Mouse (Mus musculus): ENCODE results near the gene Ltbp1. TPM values are rescaled to one million over a fixed set of nuclear protein-coding genes. Genes with fewer than 3 reads are reported as not detected.

The Ltbp1 gene
- polyA plus RNA-seq, 1 experiment from 2014 or later = 1.4 TPM

- H3K9me3 ChIP-seq = no peaks in the 10 kb centered on the region
- WGBS = 36% methylated on average over 24 of the region's 24 CpGs
- H3K9ac ChIP-seq = no peak overlapping the region
- no peak overlapping the region for H3K27ac ChIP-seq
- H3K4me1 ChIP-seq = peaks cover 10% of the 10 kb centered on the region
- peak overlapping the region; percentile 43 for H3K4me2 ChIP-seq
- peak overlapping the region; percentile 19; the same call in 1 of the 2 replicates for H3K4me3 ChIP-seq
- no peaks in the 10 kb centered on the region for H3K27me3 ChIP-seq (replicated peaks)
- H3K36me3 ChIP-seq (replicated peaks) = no peaks in the 10 kb centered on the region
- peak; percentile 76 for ATAC-seq (replicated peaks)
Measured at GRCm38 (mm10) chr17:75177920-75178867, 172.8 kb downstream of the Ltbp1 start.

GRCm38 (mm10) chr17:75179001-75179400 lies 173.6 kb downstream of the Ltbp1 start:
- Histone ChIP-seq H3K27ac (no peak overlapping the region), H3K36me3 (replicated peaks) (no peaks in the 10 kb centered on the region), H3K4me1 (peaks cover 10% of the 10 kb centered on the region), H3K27me3 (replicated peaks) (no peaks in the 10 kb centered on the region), H3K9me3 (no peaks in the 10 kb centered on the region), H3K9ac (no peak overlapping the region), H3K4me3 (no peak overlapping the region), H3K4me2 (peak overlapping the region; percentile 43)
- no peak for ATAC-seq (replicated peaks)
- WGBS = 44% methylated on average over 8 of the region's 8 CpGs

GRCm38 (mm10) chr17:75180301-75180700 lies 174.9 kb downstream of the Ltbp1 start:
- H3K36me3 ChIP-seq (replicated peaks) = no peaks in the 10 kb centered on the region
- no peak overlapping the region for H3K9ac ChIP-seq
- peaks cover 10% of the 10 kb centered on the region for H3K4me1 ChIP-seq
- no peak overlapping the region for H3K4me3 ChIP-seq
- no peak for ATAC-seq (replicated peaks)
- 77% methylated on average over 4 of the region's 4 CpGs for WGBS
- H3K4me2 ChIP-seq = no peak overlapping the region
- no peaks in the 10 kb centered on the region for H3K9me3 ChIP-seq
- H3K27ac ChIP-seq = no peak overlapping the region
- no peaks in the 10 kb centered on the region for H3K27me3 ChIP-seq (replicated peaks)

GRCm38 (mm10) chr17:75180956-75181588 lies 175.7 kb downstream of the Ltbp1 start:
- H3K27ac ChIP-seq = no peak overlapping the region
- no peaks in the 10 kb centered on the region for H3K36me3 ChIP-seq (replicated peaks)
- H3K4me1 ChIP-seq = peaks cover 10% of the 10 kb centered on the region
- no peak overlapping the region for H3K9ac ChIP-seq
- no peak for ATAC-seq (replicated peaks)
- WGBS = 65% methylated on average over 12 of the region's 12 CpGs
- H3K27me3 ChIP-seq (replicated peaks) = no peaks in the 10 kb centered on the region
- no peak overlapping the region for H3K4me2 ChIP-seq
- H3K9me3 ChIP-seq = no peaks in the 10 kb centered on the region
- no peak overlapping the region for H3K4me3 ChIP-seq

GRCm38 (mm10) chr17:75182319-75183001 lies 177.1 kb downstream of the Ltbp1 start:
- Histone ChIP-seq H3K27me3 (replicated peaks) (no peaks in the 10 kb centered on the region), H3K4me3 (no peak overlapping the region), H3K9me3 (no peaks in the 10 kb centered on the region), H3K4me1 (peaks cover 10% of the 10 kb centered on the region), H3K9ac (no peak overlapping the region), H3K27ac (no peak overlapping the region), H3K4me2 (no peak overlapping the region), H3K36me3 (replicated peaks) (no peaks in the 10 kb centered on the region)
- 80% methylated on average over 14 of the region's 14 CpGs for WGBS
- ATAC-seq (replicated peaks) = no peak

GRCm38 (mm10) chr17:75186732-75187509 lies 181.6 kb downstream of the Ltbp1 start:
- no peaks in the 10 kb centered on the region for H3K4me1 ChIP-seq
- no peak overlapping the region for H3K9ac ChIP-seq
- H3K4me3 ChIP-seq = no peak overlapping the region
- H3K27ac ChIP-seq = no peak overlapping the region
- H3K27me3 ChIP-seq (replicated peaks) = no peaks in the 10 kb centered on the region
- no peak for ATAC-seq (replicated peaks)
- H3K4me2 ChIP-seq = no peak overlapping the region
- no peaks in the 10 kb centered on the region for H3K36me3 ChIP-seq (replicated peaks)
- no peaks in the 10 kb centered on the region for H3K9me3 ChIP-seq
- 85% methylated on average over 8 of the region's 8 CpGs for WGBS

GRCm38 (mm10) chr17:75196952-75197351 lies 191.6 kb downstream of the Ltbp1 start:
- no peak overlapping the region for H3K4me2 ChIP-seq
- H3K4me3 ChIP-seq = no peak overlapping the region
- H3K9me3 ChIP-seq = no peaks in the 10 kb centered on the region
- H3K9ac ChIP-seq = no peak overlapping the region
- H3K27me3 ChIP-seq (replicated peaks) = no peaks in the 10 kb centered on the region
- ATAC-seq (replicated peaks) = no peak
- no peaks in the 10 kb centered on the region for H3K36me3 ChIP-seq (replicated peaks)
- 90% methylated on average over 2 of the region's 2 CpGs for WGBS
- no peaks in the 10 kb centered on the region for H3K4me1 ChIP-seq
- H3K27ac ChIP-seq = no peak overlapping the region

GRCm38 (mm10) chr17:75198767-75199166 lies 193.4 kb downstream of the Ltbp1 start:
- Histone ChIP-seq H3K4me1 (no peaks in the 10 kb centered on the region), H3K36me3 (replicated peaks) (no peaks in the 10 kb centered on the region), H3K4me3 (no peak overlapping the region), H3K27me3 (replicated peaks) (no peaks in the 10 kb centered on the region), H3K9ac (no peak overlapping the region), H3K9me3 (no peaks in the 10 kb centered on the region), H3K4me2 (no peak overlapping the region), H3K27ac (no peak overlapping the region)
- ATAC-seq (replicated peaks) = no peak
- 91% methylated on average over 2 of the region's 2 CpGs for whole genome bisulfite sequencing

- Histone ChIP-seq H3K27me3 (replicated peaks) (no peaks in the 10 kb centered on the region), H3K9me3 (no peaks in the 10 kb centered on the region), H3K36me3 (replicated peaks) (no peaks in the 10 kb centered on the region), H3K4me1 (no peaks in the 10 kb centered on the region), H3K4me3 (no peak overlapping the region), H3K4me2 (no peak overlapping the region), H3K9ac (no peak overlapping the region), H3K27ac (no peak overlapping the region)
- no peak for ATAC-seq (replicated peaks)
- WGBS = 53% methylated on average over 9 of the region's 9 CpGs
Measured at GRCm38 (mm10) chr17:75199694-75200093, 194.3 kb downstream of the Ltbp1 start.

- H3K4me3 ChIP-seq = no peak overlapping the region
- no peaks in the 10 kb centered on the region for H3K4me1 ChIP-seq
- H3K27me3 ChIP-seq (replicated peaks) = no peaks in the 10 kb centered on the region
- WGBS = 60% methylated on average over 3 of the region's 3 CpGs
- ATAC-seq (replicated peaks) = no peak
- H3K9ac ChIP-seq = no peak overlapping the region
- H3K4me2 ChIP-seq = no peak overlapping the region
- H3K27ac ChIP-seq = no peak overlapping the region
- no peaks in the 10 kb centered on the region for H3K9me3 ChIP-seq
- H3K36me3 ChIP-seq (replicated peaks) = no peaks in the 10 kb centered on the region
Measured at GRCm38 (mm10) chr17:75202314-75202713, 196.9 kb downstream of the Ltbp1 start.

GRCm38 (mm10) chr17:75204065-75204464 lies 198.7 kb downstream of the Ltbp1 start:
- no peak overlapping the region for H3K4me3 ChIP-seq
- H3K27me3 ChIP-seq (replicated peaks) = no peaks in the 10 kb centered on the region
- H3K27ac ChIP-seq = no peak overlapping the region
- no peak for ATAC-seq (replicated peaks)
- no peak overlapping the region for H3K9ac ChIP-seq
- no peaks in the 10 kb centered on the region for H3K4me1 ChIP-seq
- 89% methylated on average over 1 of the region's 1 CpGs for WGBS
- no peak overlapping the region for H3K4me2 ChIP-seq
- no peaks in the 10 kb centered on the region for H3K36me3 ChIP-seq (replicated peaks)
- H3K9me3 ChIP-seq = no peaks in the 10 kb centered on the region

GRCm38 (mm10) chr17:75206281-75206680 lies 200.9 kb downstream of the Ltbp1 start:
- Histone ChIP-seq H3K27ac (no peak overlapping the region), H3K36me3 (replicated peaks) (no peaks in the 10 kb centered on the region), H3K4me1 (no peaks in the 10 kb centered on the region), H3K4me3 (no peak overlapping the region), H3K27me3 (replicated peaks) (no peaks in the 10 kb centered on the region), H3K4me2 (no peak overlapping the region), H3K9ac (no peak overlapping the region), H3K9me3 (no peaks in the 10 kb centered on the region)
- 44% methylated on average over 3 of the region's 3 CpGs for WGBS
- ATAC-seq (replicated peaks) = no peak

Measured in midbrain, embryonic 15.5 days (tissue).